Mouse (Mus musculus) kidney, postnatal 10 days (tissue): ENCODE data around the gene Itga2b.

Experiments used
- DNase-seq: peaks from one replicate; pipeline ENCODE4 v3.0.0; 2021; ENCODE audit warnings: mixed read lengths

The Itga2b gene

GRCm38 (mm10) chr11:102435754-102436470 lies 34.0 kb downstream of the Itga2b start:
- DNase-seq: peak; percentile 75

- no peak for DNase-seq
These were observed 34.9 kb downstream of the Itga2b start for GRCm38 (mm10) chr11:102434816-102435705.

- DNase-seq: peak; percentile 93
These were observed 35.5 kb downstream of the Itga2b start for GRCm38 (mm10) chr11:102434406-102434805.

- no peak for DNase-seq
These were observed 36.1 kb downstream of the Itga2b start for GRCm38 (mm10) chr11:102433866-102434265.

- no peak for DNase-seq
These were observed 37.0 kb downstream of the Itga2b start for GRCm38 (mm10) chr11:102432896-102433295.

- DNase-seq: peak; percentile 26
These were observed 37.6 kb downstream of the Itga2b start for GRCm38 (mm10) chr11:102432115-102432843.

GRCm38 (mm10) chr11:102431728-102432114 lies 38.2 kb downstream of the Itga2b start:
- no peak for DNase-seq

GRCm38 (mm10) chr11:102431018-102431645 lies 38.8 kb downstream of the Itga2b start:
- peak; percentile 90 for DNase-seq

GRCm38 (mm10) chr11:102430121-102431017 lies 39.6 kb downstream of the Itga2b start, which contains the start of gene Grn:
Grn (plus strand) TSS chr11:102430315.
- DNase-seq: peak; percentile 93

- DNase-seq: no peak
These were observed 40.4 kb downstream of the Itga2b start for GRCm38 (mm10) chr11:102429551-102429950.

GRCm38 (mm10) chr11:102428981-102429540 lies 40.9 kb downstream of the Itga2b start:
- no peak for DNase-seq

GRCm38 (mm10) chr11:102425555-102426316 lies 44.2 kb downstream of the Itga2b start:
- DNase-seq: no peak

GRCm38 (mm10) chr11:102424666-102425065 lies 45.3 kb downstream of the Itga2b start:
- no peak for DNase-seq

- DNase-seq: no peak
These were observed 48.4 kb downstream of the Itga2b start for GRCm38 (mm10) chr11:102421559-102421958.

- DNase-seq: no peak
These were observed 51.0 kb downstream of the Itga2b start for GRCm38 (mm10) chr11:102418887-102419286.

- DNase-seq: no peak
These were observed 52.8 kb downstream of the Itga2b start for GRCm38 (mm10) chr11:102417160-102417559.

GRCm38 (mm10) chr11:102415034-102415802 lies 54.7 kb downstream of the Itga2b start:
- no peak for DNase-seq

- peak; percentile 2 for DNase-seq
These were observed 56.9 kb downstream of the Itga2b start for GRCm38 (mm10) chr11:102413059-102413458.

- DNase-seq: peak; percentile 97
These were observed 58.2 kb downstream of the Itga2b start for GRCm38 (mm10) chr11:102411704-102412103.

- DNase-seq: no peak
These were observed 58.9 kb downstream of the Itga2b start for GRCm38 (mm10) chr11:102411061-102411460.
